Mouse (Mus musculus) gastrocnemius, postnatal 36 days (tissue): ENCODE measurements around the gene Cbl. TPM values are rescaled to one million over a fixed set of nuclear protein-coding genes. Genes with fewer than 3 reads are reported as not detected.
"Not testable (repeated sequence)": the region's sequence is repeated elsewhere in the genome, so short reads cannot be mapped to it uniquely, and the experiment has no call there.

Experiments
- DNase-seq, 2 experiments: peaks; one replicate each; pipeline ENCODE4 v3.0.0; 2022
- intact Hi-C: fragments of 180-260 bp; cut with DNase I; formaldehyde crosslinking; loops from one replicate; pipeline ENCODE4 v1.15.1; 2025
- total RNA-seq, 2 experiments: library from RNA; stranded (reverse); gene quantifications; 2 replicates each; pipeline ENCODE4 v1.2.3; 2021

Gene Cbl
- total RNA-seq, 2 experiments from 2014 or later = 7.8 to 10.4 TPM

DNA sequence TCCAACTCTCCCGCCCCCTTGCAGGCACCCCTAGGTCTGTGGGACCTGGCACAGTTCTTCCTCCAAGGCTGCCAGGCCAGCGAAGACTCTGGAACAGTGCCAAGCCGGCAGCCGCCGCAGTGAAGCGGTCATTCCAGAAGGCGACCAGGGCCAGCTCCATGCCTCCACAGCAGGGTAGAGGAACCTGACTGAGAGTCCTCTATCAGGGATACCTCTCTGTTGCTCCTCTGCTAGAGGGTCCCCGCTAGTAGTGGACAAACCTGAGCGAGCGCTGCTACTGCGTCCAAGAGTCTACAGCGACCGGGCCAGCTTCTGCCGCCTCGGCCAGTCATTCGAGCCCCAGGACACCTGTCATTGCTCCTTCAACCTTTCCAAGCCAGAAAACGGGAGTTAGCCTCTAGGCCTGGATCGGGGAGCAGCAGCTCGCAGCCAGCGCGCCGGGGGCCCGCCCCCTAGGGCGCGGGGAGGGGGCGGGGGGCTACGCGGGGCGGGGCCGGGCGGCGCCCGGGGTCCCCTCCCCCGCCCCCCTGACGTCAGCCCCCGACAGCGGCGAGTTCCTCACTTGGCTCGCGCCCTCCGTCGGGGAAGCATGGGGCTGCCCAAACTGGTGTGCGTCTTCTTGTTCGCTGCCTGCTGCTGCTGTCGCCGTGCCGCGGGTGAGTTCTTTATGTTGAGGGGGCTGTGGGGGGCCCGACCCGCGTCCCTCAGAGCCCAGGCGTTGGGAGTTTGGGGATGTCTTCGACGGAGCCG, 99.6 kb downstream of the Cbl start, which contains the start of gene Mcam:
Gene Mcam, plus strand, starts transcription at position 369 of the 750 bp plus-strand sequence.
- intact Hi-C loops = loop anchor here (5.0 to 10.0 kb wide), 2 partner anchors 38 to 101 kb away; partner anchors contain the start of gene Cbl
- peak; percentile 57 to 64 for DNase-seq

DNA sequence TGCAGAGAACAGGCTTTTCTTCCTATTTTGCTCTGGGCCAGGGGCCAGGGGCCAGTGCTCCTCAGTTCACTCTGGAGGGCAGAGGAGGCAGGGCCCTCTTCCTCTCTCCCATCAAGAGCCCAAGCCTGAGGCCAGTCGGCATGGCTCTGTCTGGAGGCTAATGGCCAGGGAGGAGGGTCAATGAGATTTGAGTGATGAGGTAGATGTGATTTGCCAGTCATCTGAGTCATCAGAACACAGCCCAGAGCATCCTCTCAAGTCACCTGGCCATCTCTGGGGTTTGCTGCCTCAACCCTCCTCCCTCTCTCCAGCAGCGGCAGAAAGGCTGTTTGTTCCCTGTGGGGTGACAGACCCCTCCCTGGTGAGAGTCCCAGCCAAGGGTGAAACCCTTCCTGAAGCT, 100.6 kb downstream of the Cbl start:
- no peak for DNase-seq
- intact Hi-C loops = loop anchor here (5.0 to 10.0 kb wide), 2 partner anchors 39 to 102 kb away; partner anchors contain the start of gene Cbl

DNA sequence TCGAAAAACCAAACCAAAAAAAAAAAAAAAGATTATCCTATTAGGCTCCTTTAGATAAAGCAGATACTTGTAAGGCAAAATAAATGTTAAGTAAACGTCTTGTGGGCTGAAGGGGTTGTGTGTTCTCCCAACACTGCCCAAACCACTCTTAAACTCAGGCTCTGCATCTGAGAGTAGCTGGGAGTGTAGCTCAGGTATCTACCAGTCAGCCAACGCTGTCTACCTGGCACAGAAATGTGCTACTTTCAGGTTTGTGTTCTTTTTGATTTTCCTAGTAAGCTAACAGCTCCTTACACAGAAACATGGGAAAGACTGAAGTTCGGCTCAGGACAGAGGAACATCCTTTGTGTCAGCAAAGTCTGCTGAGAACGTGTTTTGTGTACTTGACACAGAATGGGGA, 101.6 kb downstream of the Cbl start:
- intact Hi-C loops = loop anchor here (5.0 to 10.0 kb wide), 2 partner anchors 40 to 103 kb away; partner anchors contain the start of gene Cbl
- no peak for DNase-seq

DNA sequence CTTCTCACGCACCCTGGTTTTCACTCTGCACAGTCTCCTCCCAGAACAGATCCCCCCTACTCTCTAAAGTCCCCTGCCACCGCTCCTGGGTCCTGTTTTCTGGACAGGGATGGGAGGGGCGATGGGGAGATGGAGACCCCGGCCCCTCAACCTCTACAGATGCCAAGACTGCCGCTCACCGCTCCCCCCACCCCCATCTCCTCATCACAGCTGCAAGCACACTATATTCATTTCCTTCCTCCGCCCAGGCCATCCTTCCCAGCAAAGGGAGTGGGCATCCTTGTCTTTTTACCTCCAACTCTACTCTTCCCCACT, 102.6 kb downstream of the Cbl start:
- intact Hi-C loops = loop anchor here (5.0 to 10.0 kb wide), 2 partner anchors 41 to 104 kb away; partner anchors contain the start of gene Cbl
- DNase-seq = no peak

DNA sequence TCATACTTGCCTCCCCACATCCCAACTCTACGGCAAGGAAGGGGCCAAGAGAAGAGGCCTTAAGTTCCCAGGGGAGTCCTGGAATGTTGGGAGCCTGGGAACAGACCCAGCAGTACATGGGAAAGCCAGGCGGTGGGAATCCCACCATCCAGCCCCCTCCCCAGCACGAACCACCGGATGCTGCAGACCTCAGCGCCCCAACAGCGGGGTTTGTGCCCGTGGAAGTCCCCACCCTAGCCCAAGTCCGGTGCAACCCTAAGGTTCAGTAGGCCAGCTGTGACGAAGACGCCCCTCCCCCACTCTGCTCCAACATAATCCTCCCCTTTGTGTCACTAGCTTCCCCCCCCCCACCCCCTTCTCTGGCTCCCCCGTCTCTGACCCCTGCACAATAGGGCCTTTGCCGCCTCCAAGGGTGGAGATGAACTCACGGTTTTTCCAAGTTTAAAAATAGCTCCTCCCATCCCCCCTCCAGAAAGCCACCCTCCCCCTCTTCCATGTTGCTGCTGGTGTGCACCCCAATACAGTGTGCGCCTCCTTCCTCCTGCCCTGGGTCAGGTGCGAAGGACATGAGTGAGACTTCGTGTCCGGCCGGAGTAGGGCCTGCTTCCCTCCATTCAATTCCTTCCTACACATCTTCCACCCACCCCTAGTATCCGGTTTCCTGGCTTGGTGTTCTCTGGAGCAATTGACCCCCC, 103.1 kb downstream of the Cbl start:
- intact Hi-C loops = loop anchor here (5.0 to 10.0 kb wide), 2 partner anchors 42 to 104 kb away; partner anchors contain the start of gene Cbl
- peak; percentile 17 to 26 for DNase-seq

- intact Hi-C loops = loop anchor here (5.0 to 10.0 kb wide), 2 partner anchors 42 to 105 kb away; partner anchors contain the start of gene Cbl
Observed at GRCm38 (mm10) chr9:44130034-44130433, 103.8 kb downstream of the Cbl start.

DNA sequence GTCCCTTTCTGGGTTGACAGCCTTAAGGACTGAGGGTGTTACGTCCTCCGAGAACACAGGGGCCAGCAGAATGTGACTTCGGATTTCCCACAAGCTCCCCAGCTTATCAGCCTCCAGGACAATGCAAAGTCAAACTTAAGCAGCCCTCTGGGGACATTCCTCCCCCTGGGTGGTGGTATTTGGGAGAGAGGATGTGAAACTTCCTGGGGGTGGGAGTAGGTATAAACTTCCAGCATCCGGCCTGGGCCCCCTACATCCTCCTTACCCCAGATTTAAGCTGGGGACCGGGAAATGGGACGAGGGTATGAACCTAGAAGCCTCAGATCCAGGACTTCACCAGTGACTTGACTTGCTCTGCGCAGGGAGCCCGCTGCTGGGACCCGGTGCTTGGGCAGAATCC, 104.2 kb downstream of the Cbl start:
- intact Hi-C loops = loop anchor here (5.0 to 10.0 kb wide), 3 partner anchors 43 to 258 kb away; partner anchors contain the start of gene Cbl
- no peak for DNase-seq

More at GRCm38 (mm10) chr9:44130034-44130433, 103.8 kb downstream of the Cbl start:
- peak; percentile 62 to 68 for DNase-seq

GRCm38 (mm10) chr9:44127351-44127801, 106.5 kb downstream of the Cbl start:
- intact Hi-C loops = loop anchor here (5.0 kb wide), 1 partner anchor 260 kb away; no protein-coding TSS in a partner anchor
- DNase-seq = peak in 1 of 2 experiments; percentile 23

- DNase-seq = no peak
- intact Hi-C loops = loop anchor here (5.0 kb wide), 1 partner anchor 261 kb away; no protein-coding TSS in a partner anchor
Observed at GRCm38 (mm10) chr9:44126746-44127145, 107.1 kb downstream of the Cbl start.

DNA sequence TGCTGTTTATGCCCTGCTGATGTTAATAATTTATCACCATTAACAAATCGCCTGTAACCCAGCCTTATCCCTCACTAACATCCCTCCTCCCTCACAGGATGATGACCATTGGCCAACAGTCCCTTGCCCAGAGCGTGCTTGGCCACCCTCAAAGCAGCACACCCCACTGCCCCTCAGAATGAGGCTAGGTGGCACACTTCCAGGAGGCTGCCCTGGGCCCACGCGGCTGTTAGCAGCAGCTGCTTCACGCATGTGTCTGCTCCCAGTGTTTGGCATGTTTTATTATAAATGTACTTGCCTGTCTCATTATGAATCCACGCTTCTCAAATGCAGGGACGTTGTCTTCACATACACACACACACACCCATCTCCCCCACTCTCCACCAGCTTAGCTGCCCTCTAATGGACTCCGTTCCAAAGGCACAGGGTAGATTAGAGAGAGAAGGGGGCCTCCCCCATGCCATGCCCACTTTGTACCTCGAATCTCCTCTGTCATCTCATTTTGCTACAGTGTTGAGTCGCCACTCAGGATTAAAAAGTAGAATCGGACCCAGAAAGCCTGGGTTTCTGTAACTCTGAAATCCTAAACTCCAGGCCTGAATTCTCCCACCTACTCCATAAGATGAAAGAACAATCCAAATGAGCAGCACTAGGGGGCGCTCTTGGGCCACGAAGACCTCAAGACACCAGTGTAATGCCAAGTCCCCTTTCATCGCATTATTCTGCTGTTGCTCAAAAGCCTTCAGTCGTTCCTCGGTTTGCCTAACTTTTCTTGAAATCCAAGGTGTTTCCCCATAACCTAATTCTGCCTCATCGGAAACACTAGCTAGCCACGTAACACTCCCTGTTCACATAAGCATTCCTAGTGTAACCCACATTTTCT, 108.1 kb downstream of the Cbl start:
- intact Hi-C loops = loop anchor here (2.0 to 5.0 kb wide), 2 partner anchors 141 to 262 kb away; no protein-coding TSS in a partner anchor
- DNase-seq = peak; percentile 73 to 77

DNA sequence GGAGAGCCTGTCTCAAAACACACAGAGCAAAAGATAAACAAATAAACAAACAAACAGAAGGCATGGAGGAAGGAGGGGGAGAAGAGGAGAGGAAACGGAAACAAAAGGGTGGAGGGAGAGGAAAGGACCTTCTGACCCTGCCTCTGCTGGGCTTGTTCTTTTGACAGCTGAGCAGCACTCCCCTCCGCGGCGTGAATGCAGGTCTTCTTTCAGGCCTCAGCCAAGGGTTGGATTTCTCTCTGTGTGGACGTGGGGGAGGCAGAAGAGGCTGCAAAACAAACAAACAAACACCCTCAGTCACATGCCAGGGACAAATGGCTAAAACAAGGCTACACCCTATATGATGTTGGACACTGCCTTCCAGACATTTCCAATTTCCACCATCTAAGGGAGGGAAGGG, 108.8 kb downstream of the Cbl start:
- no peak for DNase-seq
- intact Hi-C loops = loop anchor here (2.0 to 5.0 kb wide), 2 partner anchors 140 to 262 kb away; no protein-coding TSS in a partner anchor

- intact Hi-C loops = loop anchor here (2.0 kb wide), 1 partner anchor 140 kb away; no protein-coding TSS in a partner anchor
- DNase-seq = no peak
Observed at GRCm38 (mm10) chr9:44124317-44124716, 109.5 kb downstream of the Cbl start.

DNA sequence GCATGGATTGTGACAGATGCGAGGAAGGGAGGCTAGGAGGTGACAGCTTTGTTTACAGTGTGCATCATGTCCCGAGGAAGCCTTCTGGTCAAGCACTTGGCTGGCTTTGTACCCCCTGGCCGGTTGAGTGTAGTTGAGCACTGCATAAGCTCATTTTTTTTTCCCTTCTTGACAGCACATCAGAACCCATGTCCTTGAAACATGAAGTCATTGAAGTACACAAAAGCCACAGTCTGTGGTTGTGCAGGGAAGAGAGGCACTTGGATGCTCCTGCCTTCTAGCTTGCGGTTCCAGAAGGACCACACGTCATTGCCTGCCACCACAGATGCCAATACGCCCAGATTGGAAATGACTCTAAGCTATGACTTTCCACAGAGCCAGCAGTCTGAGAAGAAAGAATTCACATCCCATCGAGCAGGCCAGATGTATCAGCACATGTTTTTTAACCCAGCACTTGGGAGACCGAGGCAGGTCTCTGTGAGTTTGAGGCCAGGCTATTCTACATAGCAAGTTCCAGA, 113.8 kb downstream of the Cbl start:
- intact Hi-C loops = no loop called here
- peak in 1 of 2 experiments; percentile 1 for DNase-seq

GRCm38 (mm10) chr9:44119011-44119410, 114.8 kb downstream of the Cbl start:
- intact Hi-C loops = no loop called here
- DNase-seq = peak in 1 of 2 experiments; percentile 6

DNA sequence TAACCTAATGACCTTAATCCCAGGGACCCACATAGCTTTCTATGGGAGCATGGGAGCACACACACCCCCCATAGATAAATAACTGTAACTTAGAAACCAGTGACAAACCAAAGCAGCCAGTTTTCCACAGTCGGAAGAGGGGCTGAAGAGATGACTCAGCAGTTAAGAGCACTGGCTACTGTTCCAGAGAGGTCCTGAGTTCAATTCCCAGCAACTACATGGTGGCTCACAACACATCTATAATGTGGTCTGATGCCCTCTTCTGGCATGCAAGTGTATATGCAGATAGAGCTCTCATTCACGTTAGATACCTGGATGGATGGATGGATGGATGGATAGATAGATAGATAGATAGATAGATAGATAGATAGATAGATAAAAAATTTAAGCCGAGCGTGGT, 117.7 kb downstream of the Cbl start:
- DNase-seq = no peak

GRCm38 (mm10) chr9:44115599-44115998, 118.2 kb downstream of the Cbl start:
- intact Hi-C loops = no loop called here
- DNase-seq = peak in 1 of 2 experiments; percentile 0

More for the DNA sequence above, 117.7 kb downstream of the Cbl start:
- intact Hi-C loops = no loop called here

- intact Hi-C loops = no loop called here
- DNase-seq = peak in 1 of 2 experiments; percentile 1
Observed at GRCm38 (mm10) chr9:44114453-44114852, 119.4 kb downstream of the Cbl start.

DNA sequence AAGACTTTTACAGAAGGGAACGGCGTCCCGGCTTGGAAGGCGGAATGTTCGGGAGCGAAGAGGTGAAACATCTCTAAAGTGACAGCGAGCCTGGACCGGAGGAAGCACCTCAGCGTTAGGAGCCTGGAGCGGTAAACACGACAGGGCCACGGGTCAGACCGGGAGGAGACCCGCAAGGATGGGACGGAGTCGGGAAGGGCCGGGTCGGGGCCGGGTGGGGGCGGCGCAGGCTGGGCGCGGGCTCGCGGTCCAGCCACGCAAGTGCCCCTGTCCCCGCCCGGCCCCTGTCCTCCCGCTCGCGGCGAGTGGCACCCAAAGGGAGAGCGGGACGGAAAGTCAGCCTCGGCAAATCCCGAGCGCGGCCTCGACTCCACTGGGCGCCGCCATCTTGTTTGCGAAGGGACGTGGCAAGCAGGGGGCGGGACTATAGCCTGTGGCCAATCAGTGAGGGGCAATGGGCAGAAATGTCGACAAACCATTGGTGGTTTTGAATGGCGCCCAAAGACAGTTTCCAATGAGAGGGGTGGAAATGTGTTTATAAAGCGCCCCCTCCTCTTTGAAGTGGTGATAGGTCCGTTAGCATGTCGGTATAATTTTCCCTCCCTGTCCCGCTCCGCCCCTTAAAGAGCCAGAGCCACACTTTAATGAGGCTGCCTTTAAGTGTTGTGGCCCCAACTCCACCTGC, 120.6 kb downstream of the Cbl start, which contains the start of the genes Gm49380 and Rnf26:
Gene Gm49380, minus strand, starts transcription at position 396 of the 685 bp plus-strand sequence.
Gene Rnf26, minus strand, starts transcription at position 413 of the 685 bp plus-strand sequence.
- intact Hi-C loops = no loop called here
- DNase-seq = peak; percentile 87 to 95

DNA sequence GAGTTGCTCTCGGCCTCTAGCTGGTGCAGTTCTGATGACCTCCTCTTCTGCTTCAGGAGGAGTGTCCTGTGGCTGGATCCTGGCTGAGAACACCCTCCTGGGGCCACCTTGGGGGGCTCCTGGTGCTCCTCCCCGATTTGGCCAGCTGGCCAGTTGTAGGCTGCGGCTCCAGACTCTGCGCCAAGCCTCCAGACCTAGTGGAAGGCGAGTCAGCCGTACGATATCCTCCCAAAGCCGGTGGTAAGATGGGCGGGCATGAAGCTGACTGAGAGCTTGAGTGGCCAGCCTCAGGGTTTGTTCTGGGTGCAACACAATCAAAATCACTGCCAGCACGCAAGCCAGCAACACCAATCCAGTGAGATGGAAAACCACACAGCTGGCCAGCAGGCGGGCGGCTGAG, 121.9 kb downstream of the Cbl start:
- intact Hi-C loops = not testable (repeated sequence)

More for the DNA sequence above, 121.9 kb downstream of the Cbl start:
- DNase-seq = not testable (repeated sequence)
